Mouse (Mus musculus) central nervous system, embryonic 11.5 days (tissue): ENCODE results near the gene Clec2e. TPM values are rescaled to one million over a fixed set of nuclear protein-coding genes. Genes with fewer than 3 reads are reported as not detected.

Experiments
- polyA plus RNA-seq: library from polyadenylated mRNA; depleted of rRNA; stranded (reverse); fragments of >200 nt; gene quantifications from 2 replicates; pipeline ENCODE4 v1.2.3, GENCODE M21; 2012; rRNA removed

Clec2e gene
- not detected in 2 replicates for polyA plus RNA-seq

DNA sequence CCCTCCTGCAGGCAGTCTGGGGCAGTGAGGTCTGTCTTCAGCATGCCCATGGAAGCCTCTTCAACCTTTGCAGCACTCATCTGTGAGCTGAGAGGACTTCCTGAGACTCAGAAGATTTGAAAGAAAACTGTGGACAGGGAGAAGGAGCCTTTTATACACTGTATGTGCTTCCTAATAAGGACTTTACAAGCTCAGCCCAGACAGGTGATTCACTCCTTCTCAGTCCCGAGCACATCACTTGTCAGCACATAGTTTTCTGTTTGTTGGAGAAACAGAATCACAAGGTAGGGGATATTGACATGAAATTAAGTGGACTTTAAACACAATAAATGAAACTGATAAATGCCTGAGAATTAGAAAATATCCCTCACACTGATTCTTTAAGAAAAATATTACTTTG lies at the start of gene Clec2e:
Clec2e (minus strand) TSS at position 120 of the 400 bp plus-strand sequence.

GRCm38 (mm10) chr6:129045601-129046000 lies 55.1 kb downstream of the Clec2e start, which contains the start of gene Klrb1f:
Gene Klrb1f (plus strand): TSS chr6:129045901.

Other genes with a start within 250 kb of the Clec2e start
- 0.09 TPM in 1 of 2 replicates, not detected in the other for gene Clec2i, start 213.3 kb downstream of the Clec2e start, polyA plus RNA-seq
- gene BC035044, start 209.8 kb downstream of the Clec2e start, polyA plus RNA-seq: 1.3 and 1.5 TPM in 2 replicates
- gene Clec2g, start 166.5 kb downstream of the Clec2e start, polyA plus RNA-seq: not detected in 2 replicates
- gene Klrb1f, start 55.0 kb downstream of the Clec2e start, polyA plus RNA-seq: 0.06 and 0.21 TPM in 2 replicates
- 1.2 and 2.3 TPM in 2 replicates for gene Clec2d, start 79.7 kb upstream of the Clec2e start, polyA plus RNA-seq
- gene Cd69, start 174.5 kb upstream of the Clec2e start, polyA plus RNA-seq: 0.07 and 0.29 TPM in 2 replicates
- gene 4922502D21Rik, start 230.9 kb upstream of the Clec2e start, polyA plus RNA-seq: not detected in 2 replicates
- gene Clec12a, start 241.8 kb upstream of the Clec2e start, polyA plus RNA-seq: 0.34 and 0.41 TPM in 2 replicates